Mouse (Mus musculus) thymus, adult 2 months (tissue): ENCODE measurements around the gene Tmprss11e.

Experiments used
- CTCF ChIP-seq: fragments of 200-500 bp; IDR thresholded peaks from 2 replicates; pipeline ENCODE4 v1.5.1; 2012; ENCODE audit warnings: mild to moderate bottlenecking, control low read depth, low read length, moderate library complexity, borderline replicate concordance; ENCODE audit not compliant: control insufficient read depth, poor library complexity, insufficient read depth; ENCODE audit errors: extremely low read depth
- POLR2A ChIP-seq: fragments of 200-500 bp; IDR thresholded peaks from 2 replicates; pipeline ENCODE4 v1.6.1; 2012; ENCODE audit warnings: mild to moderate bottlenecking, low read length, control low read depth, moderate library complexity; ENCODE audit not compliant: control insufficient read depth, poor library complexity, insufficient read depth; ENCODE audit errors: extremely low read depth

DNA sequence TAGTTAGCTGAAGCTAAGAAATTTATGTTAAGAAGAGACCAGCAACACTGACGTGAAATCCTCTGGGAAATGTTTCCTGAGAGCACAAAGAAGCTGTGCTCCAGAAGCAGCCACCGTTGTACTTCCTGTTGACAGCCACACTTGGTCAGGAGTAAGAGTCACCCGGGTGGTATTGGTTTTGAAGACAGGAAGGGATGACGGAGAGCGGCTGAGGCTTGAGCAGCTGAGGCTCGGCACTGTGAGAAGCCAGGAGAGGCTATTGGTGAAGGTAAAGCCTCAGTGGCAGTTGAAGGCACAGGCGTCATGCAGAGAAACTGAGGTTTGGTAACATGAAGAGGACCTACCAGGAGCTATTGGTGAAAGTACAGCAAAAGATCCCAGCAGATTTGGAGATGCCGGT lies 47.2 kb upstream of the Tmprss11e start:
- TF ChIP-seq CTCF (no peak), POLR2A (no peak)
